Mouse (Mus musculus): ENCODE results near the gene Nlk. TPM values are rescaled to one million over a fixed set of nuclear protein-coding genes. Genes with fewer than 3 reads are reported as not detected.

Nlk gene
- polyA plus RNA-seq, 1 experiment, result 13.7 TPM

DNA sequence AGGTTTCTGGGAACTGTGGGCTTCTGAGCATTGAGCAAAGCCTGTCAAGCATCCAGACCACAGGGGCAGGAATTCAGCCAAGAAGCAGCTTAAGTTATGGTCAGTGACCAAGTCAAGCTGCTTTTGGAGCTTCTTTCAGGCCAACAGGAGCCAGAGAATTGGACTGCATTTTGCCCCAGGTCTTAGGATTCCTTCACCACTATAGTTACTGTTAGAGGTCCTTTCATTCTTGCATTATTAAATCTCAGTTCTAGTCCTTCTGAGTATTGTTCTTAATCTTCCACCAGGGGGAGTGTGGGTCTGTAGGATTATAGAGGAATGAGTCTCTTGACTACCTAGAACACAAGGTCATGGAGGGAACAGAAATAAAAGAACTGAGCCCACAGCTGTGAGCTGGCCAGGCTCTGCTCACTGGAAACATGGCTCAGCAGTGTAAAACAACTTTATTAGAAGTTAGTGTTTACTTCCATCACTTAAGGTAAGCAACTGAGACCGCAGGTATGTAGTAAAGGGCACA lies 174.6 kb downstream of the Nlk start:
- no peak for TF ChIP-seq CTCF (IDR thresholded peaks at IDR 0.05; ENCODE audit: low read depth, low read length)
- no peak for TF ChIP-seq POLR2A (IDR thresholded peaks at IDR 0.05; ENCODE audit: borderline replicate concordance, low read depth, low read length)
- H3K4me3 ChIP-seq (ENCODE audit: insufficient read depth, low read length), result no peak overlapping the region
- no peak overlapping the region for H3K27ac ChIP-seq (ENCODE audit: insufficient read depth, low read depth, low read length)
- peaks cover 6% of the 10 kb centered on the region; the same call in 1 of the 2 replicates for H3K4me1 ChIP-seq (ENCODE audit: control insufficient read depth, insufficient read depth, low read length)

- TF ChIP-seq POLR2A (IDR thresholded peaks at IDR 0.05; ENCODE audit: borderline replicate concordance, low read depth, low read length) (no peak), CTCF (IDR thresholded peaks at IDR 0.05; ENCODE audit: low read depth, low read length) (no peak)
- H3K4me1 ChIP-seq (ENCODE audit: control insufficient read depth, insufficient read depth, low read length), result peaks cover 6% of the 10 kb centered on the region; the same call in 1 of the 2 replicates
- H3K4me3 ChIP-seq (ENCODE audit: insufficient read depth, low read length), result no peak overlapping the region
- no peak overlapping the region for H3K27ac ChIP-seq (ENCODE audit: insufficient read depth, low read depth, low read length)
Measured at GRCm38 (mm10) chr11:78521880-78522279, 175.3 kb downstream of the Nlk start.

GRCm38 (mm10) chr11:78518931-78519330 lies 178.2 kb downstream of the Nlk start:
- Histone ChIP-seq H3K4me3 (ENCODE audit: insufficient read depth, low read length) (no peak overlapping the region), H3K27ac (ENCODE audit: insufficient read depth, low read depth, low read length) (no peak overlapping the region), H3K4me1 (ENCODE audit: control insufficient read depth, insufficient read depth, low read length) (no peaks in the 10 kb centered on the region)
- no peak for TF ChIP-seq POLR2A (IDR thresholded peaks at IDR 0.05; ENCODE audit: borderline replicate concordance, low read depth, low read length)
- TF ChIP-seq CTCF (IDR thresholded peaks at IDR 0.05; ENCODE audit: low read depth, low read length), result no peak

Other genes starting within 250 kb of the Nlk start
- 9.1 and 9.7 TPM in 2 replicates for gene Slc46a1, start 231.7 kb downstream of the Nlk start, polyA plus RNA-seq (2012; ENCODE audit: insufficient read depth, insufficient read length, missing spikeins)
- 1.5 and 2.0 TPM in 2 replicates for gene Sarm1, start 199.6 kb downstream of the Nlk start, polyA plus RNA-seq (2012; ENCODE audit: insufficient read depth, insufficient read length, missing spikeins)
- gene Vtn, start 198.3 kb downstream of the Nlk start, polyA plus RNA-seq (2012; ENCODE audit: insufficient read depth, insufficient read length, missing spikeins), result not detected in 2 replicates
- not detected in 2 replicates for gene Sebox, start 193.9 kb downstream of the Nlk start, polyA plus RNA-seq (2012; ENCODE audit: insufficient read depth, insufficient read length, missing spikeins)
- 21.9 TPM in 2 replicates for gene Tmem199, start 185.2 kb downstream of the Nlk start, polyA plus RNA-seq (2012; ENCODE audit: insufficient read depth, insufficient read length, missing spikeins)
- gene Poldip2, start 185.2 kb downstream of the Nlk start, polyA plus RNA-seq (2012; ENCODE audit: insufficient read depth, insufficient read length, missing spikeins), result 26.1 and 27.0 TPM in 2 replicates
- gene Tnfaip1, start 161.0 kb downstream of the Nlk start, polyA plus RNA-seq (2012; ENCODE audit: insufficient read depth, insufficient read length, missing spikeins), result 30.4 and 32.3 TPM in 2 replicates
- gene Ift20, start 161.0 kb downstream of the Nlk start, polyA plus RNA-seq (2012; ENCODE audit: insufficient read depth, insufficient read length, missing spikeins), result 42.2 and 46.8 TPM in 2 replicates
- 28.5 and 29.2 TPM in 2 replicates for gene Tmem97, start 146.6 kb downstream of the Nlk start, polyA plus RNA-seq (2012; ENCODE audit: insufficient read depth, insufficient read length, missing spikeins)
- gene Ccnq, start 54.4 kb upstream of the Nlk start, polyA plus RNA-seq (2012; ENCODE audit: insufficient read depth, insufficient read length, missing spikeins), result 18.7 and 18.9 TPM in 2 replicates
- 5.1 and 15.1 TPM in 2 replicates for gene Lyrm9, start 129.2 kb upstream of the Nlk start, polyA plus RNA-seq (2012; ENCODE audit: insufficient read depth, insufficient read length, missing spikeins)
- not detected in 2 replicates for gene Nos2, start 223.4 kb upstream of the Nlk start, polyA plus RNA-seq (2012; ENCODE audit: insufficient read depth, insufficient read length, missing spikeins)

All from bone marrow macrophage, adult 2 months (primary cell).